ENCODE assay signal across 8 mouse cellular contexts in genomic region chr10:7600647-7601046, GRCm38 (mm10). TPM values are rescaled to one million over a fixed set of nuclear protein-coding genes. Genes with fewer than 3 reads are reported as not detected.
A peak's percentile ranks its signal among the peaks of the same experiment; 100 is the strongest.
DNase-seq lines count a peak whose midpoint lies in the region; ATAC-seq and TF ChIP-seq lines count a peak whose summit lies in the region.

No protein-coding gene starts in this region.

- H3K27ac ChIP-seq in ES-Bruce4 (ENCODE audit: insufficient read depth, low read length), result no peak overlapping the region
- H3K27ac ChIP-seq in embryonic facial prominence, embryonic 14.5 days (replicated peaks; ENCODE audit: low read depth, low read length), result no peak overlapping the region
- H3K27ac ChIP-seq in heart, postnatal 0 days (ENCODE audit: low read depth), result no peak overlapping the region

- ATAC-seq in embryonic facial prominence, embryonic 14.5 days (ENCODE audit: low read depth), result no peak
- ATAC-seq in heart, postnatal 0 days (ENCODE audit: insufficient read depth, low read depth), result no peak

- peaks cover 3% of the 10 kb centered on the region; the same call in 1 of the 2 replicates for H3K36me3 ChIP-seq in ES-Bruce4 (ENCODE audit: control insufficient read depth, insufficient read depth, low read length, poor library complexity, severe bottlenecking)
- no peaks in the 10 kb centered on the region for H3K36me3 ChIP-seq in embryonic facial prominence, embryonic 14.5 days (ENCODE audit: control insufficient read depth, insufficient read depth, low read length)
- H3K36me3 ChIP-seq in heart, postnatal 0 days (replicated peaks; ENCODE audit: control insufficient read depth, insufficient read depth, low read length), result no peaks in the 10 kb centered on the region

- H3K9me3 ChIP-seq in ES-Bruce4 (replicated peaks; ENCODE audit: control insufficient read depth, insufficient read depth, low read length, poor library complexity, severe bottlenecking), result no peaks in the 10 kb centered on the region
- no peaks in the 10 kb centered on the region for H3K9me3 ChIP-seq in embryonic facial prominence, embryonic 14.5 days (ENCODE audit: control insufficient read depth, low read length)
- H3K9me3 ChIP-seq in heart, postnatal 0 days (replicated peaks; ENCODE audit: control insufficient read depth, low read length), result no peaks in the 10 kb centered on the region

- no peak overlapping the region for H3K9ac ChIP-seq in ES-Bruce4 (ENCODE audit: low read depth, poor library complexity, severe bottlenecking)
- no peak overlapping the region for H3K9ac ChIP-seq in embryonic facial prominence, embryonic 14.5 days (ENCODE audit: low read depth, low read length)
- H3K9ac ChIP-seq in heart, postnatal 0 days (replicated peaks; ENCODE audit: low read depth, low read length), result no peak overlapping the region

- H3K27me3 ChIP-seq in ES-Bruce4 (ENCODE audit: control insufficient read depth, insufficient read depth, low read length, poor library complexity, severe bottlenecking), result no peaks in the 10 kb centered on the region
- no peaks in the 10 kb centered on the region for H3K27me3 ChIP-seq in embryonic facial prominence, embryonic 14.5 days (replicated peaks; ENCODE audit: control insufficient read depth, insufficient read depth, low read length)
- H3K27me3 ChIP-seq in heart, postnatal 0 days (ENCODE audit: control insufficient read depth, insufficient read depth, low read length), result no peaks in the 10 kb centered on the region

- peak; percentile 78 for DNase-seq in adrenal gland, postnatal 25 days
- peak; percentile 67 for DNase-seq in embryonic facial prominence, embryonic 14.5 days (ENCODE audit: low spot score)
- DNase-seq in heart, postnatal 0 days (ENCODE audit: low spot score), result peak; percentile 58
- DNase-seq in layer of hippocampus, adult 8-10 months (ENCODE audit: low spot score in 2 of 2), result peak; percentile 37 to 74
- DNase-seq in lung, postnatal 4 days, result peak; percentile 67 to 81
- DNase-seq in right cerebral cortex, postnatal 10 days (ENCODE audit: low spot score in 2 of 2), result peak; percentile 67 to 80
- peak; percentile 75 for DNase-seq in urinary bladder, postnatal 25 days (ENCODE audit: low spot score)

- WGBS in embryonic facial prominence, embryonic 14.5 days, result 14% methylated on average over 6 of the region's 6 CpGs
- WGBS in heart, postnatal 0 days, result 7% methylated on average over 6 of the region's 6 CpGs

- TF ChIP-seq EP300 in ES-Bruce4 (IDR thresholded peaks at IDR 0.05; ENCODE audit: insufficient read depth, low read depth, low read length), result no peak
- TF ChIP-seq EP300 in heart, postnatal 0 days (IDR thresholded peaks at IDR 0.05; ENCODE audit: low read depth), result no peak

- H3K4me3 ChIP-seq in ES-Bruce4 (ENCODE audit: low read depth, low read length), result no peak overlapping the region
- no peak overlapping the region for H3K4me3 ChIP-seq in embryonic facial prominence, embryonic 14.5 days (ENCODE audit: low read depth, low read length)
- H3K4me3 ChIP-seq in heart, postnatal 0 days (ENCODE audit: low read depth, low read length), result no peak overlapping the region

- no peaks in the 10 kb centered on the region for H3K4me1 ChIP-seq in ES-Bruce4 (ENCODE audit: control insufficient read depth, insufficient read depth, low read length)
- H3K4me1 ChIP-seq in embryonic facial prominence, embryonic 14.5 days (ENCODE audit: control insufficient read depth, insufficient read depth, low read length), result no peaks in the 10 kb centered on the region
- no peaks in the 10 kb centered on the region for H3K4me1 ChIP-seq in heart, postnatal 0 days (ENCODE audit: control insufficient read depth, insufficient read depth)

- no peak for TF ChIP-seq POLR2A in ES-Bruce4 (IDR thresholded peaks at IDR 0.05; ENCODE audit: insufficient read depth, low read length)

- H3K4me2 ChIP-seq in embryonic facial prominence, embryonic 14.5 days (ENCODE audit: low read depth, low read length), result no peak overlapping the region
- H3K4me2 ChIP-seq in heart, postnatal 0 days (ENCODE audit: low read depth, low read length), result no peak overlapping the region

- TF ChIP-seq CTCF in ES-Bruce4 (IDR thresholded peaks at IDR 0.05; ENCODE audit: low read depth, low read length), result peak; percentile 88
- peak; percentile 80 for TF ChIP-seq CTCF in heart, postnatal 0 days (IDR thresholded peaks at IDR 0.05; ENCODE audit: low read depth)

RNA-seq across cellular contexts. Expression of gene Lrp11, which starts 11.0 kb away (rescaled TPM):
- 31.2 and 37.4 TPM in 2 replicates for polyA plus RNA-seq in ES-Bruce4 (2011; ENCODE audit: insufficient read depth, insufficient read length, low read depth, missing spikeins)
- total RNA-seq in adrenal gland, postnatal 25 days (2021), result 16.6 and 19.9 TPM in 2 replicates
- polyA plus RNA-seq in embryonic facial prominence, embryonic 14.5 days (2014; fragmentation: Nextera tagmentation; extraction: Ambion mirVana), result 5.4 and 5.6 TPM in 2 replicates
- total RNA-seq in heart, postnatal 0 days (2014; rRNA removed; ENCODE audit: low replicate concordance), result 2.1 and 3.2 TPM in 2 replicates
- 0.79 and 0.88 TPM in 2 replicates for polyA plus RNA-seq in heart, postnatal 0 days (2015; fragmentation: Nextera tagmentation; extraction: Ambion mirVana)
- 100 to 1,000 TPM; 169 to 193 (median 176) TPM for total RNA-seq in layer of hippocampus, adult 8-10 months (2022)
